Mouse (Mus musculus) testis, adult 2 months (tissue): ENCODE data around the gene Bace2.

Experiments
- CTCF ChIP-seq: fragments of 200-500 bp; IDR thresholded peaks from 2 replicates; pipeline ENCODE4 v1.5.1; 2012; ENCODE audit warnings: low read depth, mild to moderate bottlenecking, inconsistent platforms, low read length, moderate library complexity; ENCODE audit not compliant: control insufficient read depth, insufficient read depth, insufficient replicate concordance
- POLR2A ChIP-seq: fragments of 200-500 bp; IDR thresholded peaks from 2 replicates; pipeline ENCODE4 v1.6.1; 2012; ENCODE audit warnings: low read depth, mild to moderate bottlenecking, inconsistent platforms, low read length, moderate library complexity; ENCODE audit not compliant: control insufficient read depth

GRCm38 (mm10) chr16:97428026-97428425 lies 71.5 kb downstream of the Bace2 start:
- no peak for TF ChIP-seq CTCF
- no peak for TF ChIP-seq POLR2A
